Mouse (Mus musculus) megakaryocyte, embryonic 14.5 days (primary cell): Measurements from ENCODE around the gene Rp9. TPM values are rescaled to one million over a fixed set of nuclear protein-coding genes. Genes with fewer than 3 reads are reported as not detected.
"Not testable (repeated sequence)": the region's sequence is repeated elsewhere in the genome, so short reads cannot be mapped to it uniquely, and the experiment has no call there.

Experiments used
- H3K27me3 ChIP-seq: replicated peaks from 2 replicates; pipeline ENCODE3; 2012; ENCODE audit warnings: inconsistent platforms
- H3K36me3 ChIP-seq: replicated peaks from 2 replicates; pipeline ENCODE3; 2012; ENCODE audit warnings: low read length, inconsistent platforms, mixed read lengths
- H3K4me1 ChIP-seq: 2 replicates; pipeline ENCODE4 v1.6.1; 2012; ENCODE audit warnings: inconsistent platforms
- H3K4me3 ChIP-seq: replicated peaks from 2 replicates; pipeline ENCODE3; 2012; ENCODE audit warnings: moderate library complexity, mild to moderate bottlenecking, inconsistent platforms
- H3K9me3 ChIP-seq: 2 replicates; pipeline ENCODE4 v1.6.1; 2012; ENCODE audit warnings: inconsistent platforms
- FLI1 ChIP-seq: IDR thresholded peaks from 2 replicates; pipeline ENCODE4 v1.6.1; 2012; ENCODE audit warnings: low read length, inconsistent platforms, mixed read lengths
- GATA1 ChIP-seq: IDR thresholded peaks from 3 replicates; pipeline ENCODE4 v1.6.1; 2012; ENCODE audit warnings: mixed read lengths, low read length, inconsistent platforms, borderline replicate concordance
- polyA plus RNA-seq: library from polyadenylated mRNA; stranded (reverse); fragments of >175 nt; gene quantifications from 2 replicates; pipeline ENCODE4 v1.2.3, GENCODE M21; 2012; ENCODE audit warnings: low replicate concordance; ENCODE audit not compliant: insufficient read depth

Gene Rp9
- polyA plus RNA-seq, 1 experiment = 44.5 TPM

- Histone ChIP-seq H3K4me3 (no peak overlapping the region), H3K27me3 (no peaks in the 10 kb centered on the region), H3K4me1 (peaks cover 13% of the 10 kb centered on the region), H3K9me3 (no peaks in the 10 kb centered on the region), H3K36me3 (no peaks in the 10 kb centered on the region)
- no peak for TF ChIP-seq FLI1
- no peak for TF ChIP-seq GATA1
Measured at GRCm38 (mm10) chr9:22424196-22424595, 45.3 kb downstream of the Rp9 start.

- no peaks in the 10 kb centered on the region for H3K36me3 ChIP-seq
- TF ChIP-seq GATA1 (no peak), FLI1 (no peak)
- H3K9me3 ChIP-seq = no peaks in the 10 kb centered on the region
- no peaks in the 10 kb centered on the region for H3K27me3 ChIP-seq
- peaks cover 7% of the 10 kb centered on the region for H3K4me1 ChIP-seq
- no peak overlapping the region for H3K4me3 ChIP-seq
Measured at GRCm38 (mm10) chr9:22423507-22423906, 46.0 kb downstream of the Rp9 start.

GRCm38 (mm10) chr9:22422559-22422958 lies 47.0 kb downstream of the Rp9 start:
- Histone ChIP-seq H3K36me3 (no peaks in the 10 kb centered on the region), H3K4me3 (no peak overlapping the region), H3K27me3 (peaks cover 3% of the 10 kb centered on the region), H3K9me3 (no peaks in the 10 kb centered on the region), H3K4me1 (0 out of 2 replicates have a peak, but pooled peaks cover 3% of the 10 kb centered on the region)
- no peak for TF ChIP-seq GATA1
- no peak for TF ChIP-seq FLI1

- H3K4me1 ChIP-seq = 0 out of 2 replicates have a peak, but pooled peaks cover 3% of the 10 kb centered on the region
- H3K27me3 ChIP-seq = peaks cover 6% of the 10 kb centered on the region
- H3K4me3 ChIP-seq = no peak overlapping the region
- H3K9me3 ChIP-seq = no peaks in the 10 kb centered on the region
- no peaks in the 10 kb centered on the region for H3K36me3 ChIP-seq
- TF ChIP-seq FLI1 = no peak
- no peak for TF ChIP-seq GATA1
Measured at GRCm38 (mm10) chr9:22420491-22420890, 49.1 kb downstream of the Rp9 start.

- peaks cover 6% of the 10 kb centered on the region; the same call in 1 of the 2 replicates for H3K4me1 ChIP-seq
- TF ChIP-seq FLI1 = no peak
- no peak for TF ChIP-seq GATA1
- H3K9me3 ChIP-seq = no peaks in the 10 kb centered on the region
- no peaks in the 10 kb centered on the region for H3K36me3 ChIP-seq
- no peak overlapping the region for H3K4me3 ChIP-seq
- peaks cover 8% of the 10 kb centered on the region for H3K27me3 ChIP-seq
Measured at GRCm38 (mm10) chr9:22419877-22420276, 49.7 kb downstream of the Rp9 start.

GRCm38 (mm10) chr9:22417547-22417946 lies 52.0 kb downstream of the Rp9 start:
- Histone ChIP-seq H3K4me1 (peaks cover 14% of the 10 kb centered on the region), H3K9me3 (no peaks in the 10 kb centered on the region)

GRCm38 (mm10) chr9:22416187-22416586 lies 53.4 kb downstream of the Rp9 start:
- Histone ChIP-seq H3K36me3 (no peaks in the 10 kb centered on the region), H3K9me3 (no peaks in the 10 kb centered on the region), H3K4me1 (peaks cover 21% of the 10 kb centered on the region), H3K4me3 (no peak overlapping the region), H3K27me3 (peaks cover 12% of the 10 kb centered on the region)
- TF ChIP-seq GATA1 = no peak
- TF ChIP-seq FLI1 = no peak

More at GRCm38 (mm10) chr9:22417547-22417946, 52.0 kb downstream of the Rp9 start:
- peaks cover 12% of the 10 kb centered on the region for H3K27me3 ChIP-seq
- TF ChIP-seq GATA1 (no peak), FLI1 (no peak)
- H3K36me3 ChIP-seq = no peaks in the 10 kb centered on the region
- H3K4me3 ChIP-seq = no peak overlapping the region

GRCm38 (mm10) chr9:22411002-22411857 lies 58.3 kb downstream of the Rp9 start, which contains the start of gene 9530077C05Rik:
9530077C05Rik (plus strand) TSS chr9:22411513.
- H3K9me3 ChIP-seq = no peaks in the 10 kb centered on the region
- H3K27me3 ChIP-seq = peaks cover 8% of the 10 kb centered on the region
- H3K4me1 ChIP-seq = peaks cover 33% of the 10 kb centered on the region
- no peaks in the 10 kb centered on the region for H3K36me3 ChIP-seq
- peak within 1 kb of the TSS; percentile 93 for H3K4me3 ChIP-seq
- no peak for TF ChIP-seq FLI1
- no peak for TF ChIP-seq GATA1

GRCm38 (mm10) chr9:22409501-22409900 lies 60.0 kb downstream of the Rp9 start:
- H3K36me3 ChIP-seq = no peaks in the 10 kb centered on the region

GRCm38 (mm10) chr9:22408344-22408743 lies 61.2 kb downstream of the Rp9 start:
- H3K27me3 ChIP-seq, H3K9me3 ChIP-seq, H3K4me3 ChIP-seq, H3K36me3 ChIP-seq: not testable (repeated sequence)
- peaks cover 19% of the 10 kb centered on the region for H3K4me1 ChIP-seq

More at GRCm38 (mm10) chr9:22409501-22409900, 60.0 kb downstream of the Rp9 start:
- Histone ChIP-seq H3K4me1 (peaks cover 28% of the 10 kb centered on the region), H3K9me3 (no peaks in the 10 kb centered on the region), H3K27me3 (peaks cover 2% of the 10 kb centered on the region), H3K4me3 (no peak overlapping the region)
- TF ChIP-seq GATA1 (no peak), FLI1 (no peak)

GRCm38 (mm10) chr9:22407633-22408032 lies 61.9 kb downstream of the Rp9 start:
- H3K4me3 ChIP-seq, H3K9me3 ChIP-seq, H3K27me3 ChIP-seq, H3K36me3 ChIP-seq: not testable (repeated sequence)
- peaks cover 19% of the 10 kb centered on the region for H3K4me1 ChIP-seq
